Mouse (Mus musculus) intestine, embryonic 15.5 days (tissue): Measurements from ENCODE around the gene Wdr63. TPM values are rescaled to one million over a fixed set of nuclear protein-coding genes. Genes with fewer than 3 reads are reported as not detected.
A peak's percentile ranks its signal among the peaks of the same experiment; 100 is the strongest.
"Not testable (repeated sequence)": the region's sequence is repeated elsewhere in the genome, so short reads cannot be mapped to it uniquely, and the experiment has no call there.

Source experiments
- ATAC-seq: fragments of 200-750 bp; cut with Nextera tagmentation; 2 replicates; pipeline ENCODE4 v1.8.0; 2017; ENCODE audit warnings: moderate TSS enrichment, moderate library complexity
- H3K27ac ChIP-seq: fragments of 300-500 bp; sonication (generic); 2 replicates; pipeline ENCODE4 v1.5.1; 2015; ENCODE audit warnings: mild to moderate bottlenecking, inconsistent platforms
- H3K27me3 ChIP-seq: fragments of 300-500 bp; sonication (generic); replicated peaks from 2 replicates; pipeline ENCODE4 v1.6.1; 2015; ENCODE audit warnings: inconsistent platforms
- H3K36me3 ChIP-seq: fragments of 300-500 bp; sonication (generic); 2 replicates; pipeline ENCODE4 v1.6.1; 2015; ENCODE audit warnings: inconsistent platforms
- H3K4me1 ChIP-seq: fragments of 300-500 bp; sonication (generic); replicated peaks from 2 replicates; pipeline ENCODE4 v1.6.1; 2015; ENCODE audit warnings: inconsistent platforms
- H3K4me2 ChIP-seq: fragments of 300-500 bp; sonication (generic); replicated peaks from 2 replicates; pipeline ENCODE4 v1.6.1; 2015; ENCODE audit warnings: mild to moderate bottlenecking, inconsistent platforms
- H3K4me3 ChIP-seq: fragments of 300-500 bp; sonication (generic); replicated peaks from 2 replicates; pipeline ENCODE4 v1.5.1; 2015; ENCODE audit warnings: inconsistent platforms
- H3K9ac ChIP-seq: fragments of 300-500 bp; sonication (generic); 2 replicates; pipeline ENCODE4 v1.6.1; 2015; ENCODE audit warnings: inconsistent platforms
- H3K9me3 ChIP-seq: fragments of 300-500 bp; sonication (generic); 2 replicates; pipeline ENCODE4 v1.6.1; 2016; ENCODE audit warnings: inconsistent platforms
- WGBS: fragments of 180-500 bp; shearing (Covaris S2); methylation state at CpG from one replicate; pipeline ENCODE4 v1.1.7; 2015; 5-methylcytosine and 5-hydroxymethylcytosine counted together
- polyA plus RNA-seq: library from polyadenylated mRNA; unstranded; fragments of >200 nt; fragmentation: Nextera tagmentation; extraction: Ambion mirVana; gene quantifications from 2 replicates; pipeline ENCODE4 v1.2.1, GENCODE M21; 2015

Wdr63 gene
- polyA plus RNA-seq, 1 experiment from 2014 or later: 0.38 TPM

- H3K4me3 ChIP-seq: no peak overlapping the region
- 95% methylated on average over 9 of the region's 9 CpGs for WGBS
- H3K27ac ChIP-seq: no peak overlapping the region
- no peak overlapping the region for H3K9ac ChIP-seq
- H3K4me1 ChIP-seq: no peaks in the 10 kb centered on the region
- H3K27me3 ChIP-seq: no peaks in the 10 kb centered on the region
- no peak for ATAC-seq
- H3K9me3 ChIP-seq: no peaks in the 10 kb centered on the region
- H3K36me3 ChIP-seq: peaks cover 3% of the 10 kb centered on the region; the same call in 1 of the 2 replicates
- no peak overlapping the region for H3K4me2 ChIP-seq
Measured at GRCm38 (mm10) chr3:146022232-146022631, 85.7 kb downstream of the Wdr63 start.

GRCm38 (mm10) chr3:146017521-146017920 lies 90.4 kb downstream of the Wdr63 start:
- 70% methylated on average over 9 of the region's 9 CpGs for WGBS
- H3K9ac ChIP-seq: no peak overlapping the region

GRCm38 (mm10) chr3:146016979-146017378 lies 91.0 kb downstream of the Wdr63 start:
- Histone ChIP-seq H3K9me3 (no peaks in the 10 kb centered on the region), H3K4me3 (no peak overlapping the region), H3K27ac (no peak overlapping the region), H3K27me3 (no peaks in the 10 kb centered on the region), H3K36me3 (peaks cover 4% of the 10 kb centered on the region; the same call in 1 of the 2 replicates), H3K4me1 (no peaks in the 10 kb centered on the region), H3K9ac (no peak overlapping the region), H3K4me2 (no peak overlapping the region)
- no peak for ATAC-seq
- 87% methylated on average over 13 of the region's 13 CpGs for WGBS

More at GRCm38 (mm10) chr3:146017521-146017920, 90.4 kb downstream of the Wdr63 start:
- no peak overlapping the region for H3K27ac ChIP-seq
- H3K36me3 ChIP-seq: peaks cover 8% of the 10 kb centered on the region
- H3K4me1 ChIP-seq: no peaks in the 10 kb centered on the region
- H3K4me2 ChIP-seq: no peak overlapping the region
- no peaks in the 10 kb centered on the region for H3K9me3 ChIP-seq
- no peak for ATAC-seq
- no peak overlapping the region for H3K4me3 ChIP-seq
- H3K27me3 ChIP-seq: no peaks in the 10 kb centered on the region

- Histone ChIP-seq H3K4me1 (0 out of 2 replicates have a peak, but pooled peaks cover 6% of the 10 kb centered on the region), H3K9ac (no peak overlapping the region), H3K9me3 (no peaks in the 10 kb centered on the region), H3K27me3 (no peaks in the 10 kb centered on the region), H3K4me2 (no peak overlapping the region), H3K27ac (no peak overlapping the region), H3K36me3 (peaks cover 4% of the 10 kb centered on the region; the same call in 1 of the 2 replicates), H3K4me3 (no peak overlapping the region)
- 93% methylated on average over 12 of the region's 12 CpGs for WGBS
- ATAC-seq: no peak
Measured at GRCm38 (mm10) chr3:146014321-146014720, 93.6 kb downstream of the Wdr63 start.

- ATAC-seq: no peak
- WGBS: 80% methylated on average over 7 of the region's 7 CpGs
- H3K36me3 ChIP-seq: peaks cover 4% of the 10 kb centered on the region; the same call in 1 of the 2 replicates
- H3K9me3 ChIP-seq: no peaks in the 10 kb centered on the region
- no peaks in the 10 kb centered on the region for H3K27me3 ChIP-seq
- no peak overlapping the region for H3K4me2 ChIP-seq
- no peak overlapping the region for H3K27ac ChIP-seq
- H3K4me3 ChIP-seq: no peak overlapping the region
- no peak overlapping the region for H3K9ac ChIP-seq
- H3K4me1 ChIP-seq: 0 out of 2 replicates have a peak, but pooled peaks cover 6% of the 10 kb centered on the region
Measured at GRCm38 (mm10) chr3:146013490-146013889, 94.4 kb downstream of the Wdr63 start.

- H3K36me3 ChIP-seq: peaks cover 4% of the 10 kb centered on the region; the same call in 1 of the 2 replicates
- H3K4me3 ChIP-seq: no peak overlapping the region
- no peak overlapping the region for H3K4me2 ChIP-seq
- ATAC-seq: no peak
- H3K9me3 ChIP-seq: no peaks in the 10 kb centered on the region
- no peak overlapping the region for H3K27ac ChIP-seq
- H3K27me3 ChIP-seq: no peaks in the 10 kb centered on the region
- 63% methylated on average over 8 of the region's 8 CpGs for WGBS
- H3K9ac ChIP-seq: no peak overlapping the region
- H3K4me1 ChIP-seq: 0 out of 2 replicates have a peak, but pooled peaks cover 6% of the 10 kb centered on the region
Measured at GRCm38 (mm10) chr3:146011544-146012218, 96.2 kb downstream of the Wdr63 start.

GRCm38 (mm10) chr3:146010751-146011150 lies 97.2 kb downstream of the Wdr63 start:
- ATAC-seq: no peak
- 90% methylated on average over 4 of the region's 4 CpGs for WGBS
- H3K27ac ChIP-seq: peak overlapping the region; percentile 7; the same call in 1 of the 2 replicates
- H3K36me3 ChIP-seq: peaks cover 4% of the 10 kb centered on the region; the same call in 1 of the 2 replicates
- no peaks in the 10 kb centered on the region for H3K27me3 ChIP-seq
- no peak overlapping the region for H3K4me3 ChIP-seq
- no peak overlapping the region for H3K9ac ChIP-seq
- H3K9me3 ChIP-seq: no peaks in the 10 kb centered on the region
- H3K4me2 ChIP-seq: no peak overlapping the region
- H3K4me1 ChIP-seq: 0 out of 2 replicates have a peak, but pooled peaks cover 6% of the 10 kb centered on the region

GRCm38 (mm10) chr3:146009859-146010645 lies 97.9 kb downstream of the Wdr63 start:
- peak; percentile 51 for ATAC-seq
- Histone ChIP-seq H3K4me1 (0 out of 2 replicates have a peak, but pooled peaks cover 6% of the 10 kb centered on the region), H3K4me2 (peak overlapping the region; percentile 24; the same call in 1 of the 2 replicates), H3K36me3 (peaks cover 4% of the 10 kb centered on the region; the same call in 1 of the 2 replicates), H3K4me3 (no peak overlapping the region), H3K27me3 (no peaks in the 10 kb centered on the region), H3K9me3 (no peaks in the 10 kb centered on the region), H3K9ac (no peak overlapping the region), H3K27ac (peak overlapping the region; percentile 7)
- WGBS: 34% methylated on average over 19 of the region's 20 CpGs

- Histone ChIP-seq H3K4me3 (no peak overlapping the region), H3K9me3 (no peaks in the 10 kb centered on the region), H3K27me3 (no peaks in the 10 kb centered on the region), H3K27ac (no peak overlapping the region), H3K9ac (no peak overlapping the region), H3K36me3 (no peaks in the 10 kb centered on the region), H3K4me2 (no peak overlapping the region), H3K4me1 (0 out of 2 replicates have a peak, but pooled peaks cover 6% of the 10 kb centered on the region)
- WGBS: 59% methylated on average over 6 of the region's 6 CpGs
- peak; percentile 51 for ATAC-seq
Measured at GRCm38 (mm10) chr3:146007872-146008271, 100.1 kb downstream of the Wdr63 start.

GRCm38 (mm10) chr3:146004347-146005051 lies 103.4 kb downstream of the Wdr63 start:
- no peak for ATAC-seq
- Histone ChIP-seq H3K36me3 (peaks cover 16% of the 10 kb centered on the region), H3K9ac (no peak overlapping the region), H3K4me3 (no peak overlapping the region), H3K4me2 (no peak overlapping the region), H3K27ac (no peak overlapping the region), H3K9me3 (no peaks in the 10 kb centered on the region), H3K27me3 (no peaks in the 10 kb centered on the region), H3K4me1 (no peaks in the 10 kb centered on the region)
- WGBS: 92% methylated on average over 14 of the region's 14 CpGs

GRCm38 (mm10) chr3:145996539-145996938 lies 111.4 kb downstream of the Wdr63 start:
- not testable (repeated sequence) for ATAC-seq, H3K4me3 ChIP-seq, H3K36me3 ChIP-seq, H3K9me3 ChIP-seq, H3K27ac ChIP-seq, H3K4me1 ChIP-seq, H3K4me2 ChIP-seq, H3K27me3 ChIP-seq, H3K9ac ChIP-seq
- 78% methylated on average over 5 of the region's 5 CpGs for WGBS

GRCm38 (mm10) chr3:145995489-145995888 lies 112.4 kb downstream of the Wdr63 start:
- H3K9ac ChIP-seq: no peak overlapping the region
- 0 out of 2 replicates have a peak, but pooled peaks cover 4% of the 10 kb centered on the region for H3K4me1 ChIP-seq
- WGBS: 84% methylated on average over 5 of the region's 5 CpGs
- no peaks in the 10 kb centered on the region for H3K27me3 ChIP-seq
- no peaks in the 10 kb centered on the region for H3K9me3 ChIP-seq
- no peak for ATAC-seq
- H3K36me3 ChIP-seq: 0 out of 2 replicates have a peak, but pooled peaks cover 2% of the 10 kb centered on the region
- no peak overlapping the region for H3K27ac ChIP-seq
- H3K4me2 ChIP-seq: no peak overlapping the region
- H3K4me3 ChIP-seq: no peak overlapping the region
